Mouse (Mus musculus): ENCODE measurements at regions not wholly inside any gene's neighbourhood (a gene's known extent, or its start where the extent isn't known, plus 50 kb on each side); places are given as distances from the start of the nearest gene placed in this dataset.

DNA sequence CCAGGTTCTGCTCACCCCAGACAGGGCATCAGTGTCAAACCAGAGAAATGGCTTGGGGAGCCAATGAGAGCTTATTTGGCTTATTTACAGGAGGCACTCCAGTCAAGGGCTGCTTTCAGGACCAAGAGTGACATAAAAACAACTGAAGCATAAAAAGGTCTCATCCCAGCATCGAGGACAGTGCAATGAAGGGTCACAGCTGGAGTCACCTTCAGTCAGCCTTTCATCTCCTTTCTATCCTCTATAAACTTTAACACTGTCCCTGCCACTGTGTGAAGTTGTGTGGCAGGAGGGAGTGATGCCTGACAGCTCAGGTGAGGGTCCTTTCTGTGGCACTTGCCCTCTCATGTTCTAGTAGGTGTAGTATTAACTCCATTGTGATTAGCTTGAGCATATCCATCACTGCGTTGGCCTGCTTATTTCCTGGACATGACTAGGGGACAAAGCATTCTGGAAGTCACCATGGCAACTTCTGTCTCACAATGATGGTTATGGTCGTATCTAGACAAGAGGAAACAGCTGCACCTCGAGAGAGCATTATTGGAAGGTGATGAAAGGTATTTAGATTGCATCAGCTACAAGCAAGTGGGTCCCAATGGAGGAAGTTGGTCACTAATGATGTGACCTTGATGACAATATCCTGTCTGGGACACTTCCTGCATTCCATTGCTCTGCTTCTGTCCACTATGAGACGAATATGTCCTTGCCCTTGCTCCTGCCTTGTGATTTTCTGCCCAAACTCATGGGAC lies 87.8 kb upstream of the Enpp6 start:
- ATAC-seq (replicated peaks; ENCODE audit: extremely low read depth, insufficient read depth, low FRiP score), result peak; percentile 60
- H3K36me3 ChIP-seq (ENCODE audit: control insufficient read depth, insufficient read depth), result no peaks in the 10 kb centered on the region
- no peaks in the 10 kb centered on the region for H3K4me1 ChIP-seq (ENCODE audit: control insufficient read depth, insufficient read depth, low read length)
- H3K27ac ChIP-seq (ENCODE audit: low read length), result no peak overlapping the region
- H3K9ac ChIP-seq (ENCODE audit: low read length), result no peak overlapping the region
- WGBS, result 29% methylated on average over 5 of the region's 5 CpGs
- no peaks in the 10 kb centered on the region for H3K27me3 ChIP-seq (ENCODE audit: control insufficient read depth, insufficient read depth, low read length)
- no peaks in the 10 kb centered on the region for H3K9me3 ChIP-seq (replicated peaks; ENCODE audit: control insufficient read depth, low read length)
- no peak overlapping the region for H3K4me3 ChIP-seq (ENCODE audit: low read length)
- H3K4me2 ChIP-seq (ENCODE audit: low read depth, low read length), result no peak overlapping the region

DNA sequence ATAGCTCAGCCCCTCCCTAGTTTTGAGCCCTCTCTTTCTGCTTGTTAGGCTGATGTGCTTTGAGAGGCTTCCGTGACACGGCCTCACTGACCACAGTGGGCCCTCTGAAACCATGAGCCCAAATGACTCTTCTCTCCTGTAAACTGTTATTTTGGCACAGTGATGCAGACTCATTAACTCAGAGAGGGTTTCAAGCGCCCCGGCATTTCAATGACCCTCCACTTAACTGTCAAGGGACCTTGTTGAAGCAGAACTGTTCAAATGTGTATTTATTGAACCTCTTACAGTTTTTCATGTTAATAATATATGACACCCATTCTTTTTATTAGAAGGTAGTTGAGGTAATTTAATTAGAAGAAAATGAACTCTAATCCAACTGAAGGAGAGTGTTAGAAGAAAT lies 85.9 kb upstream of the Enpp6 start:
- ATAC-seq (replicated peaks; ENCODE audit: extremely low read depth, insufficient read depth, low FRiP score), result no peak
- H3K36me3 ChIP-seq (ENCODE audit: control insufficient read depth, insufficient read depth), result no peaks in the 10 kb centered on the region
- H3K4me2 ChIP-seq (ENCODE audit: low read depth, low read length), result no peak overlapping the region
- H3K27me3 ChIP-seq (ENCODE audit: control insufficient read depth, insufficient read depth, low read length), result no peaks in the 10 kb centered on the region
- H3K4me3 ChIP-seq (ENCODE audit: low read length), result no peak overlapping the region
- no peaks in the 10 kb centered on the region for H3K9me3 ChIP-seq (replicated peaks; ENCODE audit: control insufficient read depth, low read length)
- WGBS, result 89% methylated on average over 4 of the region's 4 CpGs
- H3K27ac ChIP-seq (ENCODE audit: low read length), result no peak overlapping the region
- no peaks in the 10 kb centered on the region for H3K4me1 ChIP-seq (ENCODE audit: control insufficient read depth, insufficient read depth, low read length)
- H3K9ac ChIP-seq (ENCODE audit: low read length), result no peak overlapping the region

GRCm38 (mm10) chr8:46904731-46905130 lies 82.0 kb upstream of the Enpp6 start:
- H3K9me3 ChIP-seq (replicated peaks; ENCODE audit: control insufficient read depth, low read length), result no peaks in the 10 kb centered on the region
- no peak overlapping the region for H3K9ac ChIP-seq (ENCODE audit: low read length)
- ATAC-seq (replicated peaks; ENCODE audit: extremely low read depth, insufficient read depth, low FRiP score), result no peak
- H3K27ac ChIP-seq (ENCODE audit: low read length), result no peak overlapping the region
- H3K27me3 ChIP-seq (ENCODE audit: control insufficient read depth, insufficient read depth, low read length), result no peaks in the 10 kb centered on the region
- H3K4me1 ChIP-seq (ENCODE audit: control insufficient read depth, insufficient read depth, low read length), result no peaks in the 10 kb centered on the region; the same call in 1 of the 2 replicates
- no peak overlapping the region for H3K4me2 ChIP-seq (ENCODE audit: low read depth, low read length)
- no peaks in the 10 kb centered on the region for H3K36me3 ChIP-seq (ENCODE audit: control insufficient read depth, insufficient read depth)
- 61% methylated on average over 3 of the region's 3 CpGs for WGBS
- H3K4me3 ChIP-seq (ENCODE audit: low read length), result no peak overlapping the region

DNA sequence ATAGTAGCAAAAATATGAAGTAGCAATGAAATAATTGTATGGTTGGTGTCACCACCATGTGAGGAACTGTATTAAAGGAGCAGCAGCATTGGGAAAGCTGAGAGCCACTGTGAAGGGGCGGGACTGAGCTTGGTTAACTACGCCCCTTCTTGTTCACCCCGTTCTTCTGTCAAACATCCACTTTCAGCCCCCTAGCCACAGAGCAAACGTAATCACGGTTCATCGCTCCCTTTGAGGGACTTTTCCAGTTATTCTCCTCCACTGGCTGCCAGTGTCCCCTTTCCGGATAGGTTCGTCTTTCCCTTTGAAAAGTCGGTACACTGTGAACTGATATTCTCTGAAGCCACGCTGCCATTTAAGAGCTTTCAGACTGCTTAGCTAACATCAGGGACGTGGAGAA lies 79.3 kb upstream of the Enpp6 start:
- H3K9ac ChIP-seq (ENCODE audit: low read length), result no peak overlapping the region
- no peaks in the 10 kb centered on the region for H3K36me3 ChIP-seq (ENCODE audit: control insufficient read depth, insufficient read depth)

DNA sequence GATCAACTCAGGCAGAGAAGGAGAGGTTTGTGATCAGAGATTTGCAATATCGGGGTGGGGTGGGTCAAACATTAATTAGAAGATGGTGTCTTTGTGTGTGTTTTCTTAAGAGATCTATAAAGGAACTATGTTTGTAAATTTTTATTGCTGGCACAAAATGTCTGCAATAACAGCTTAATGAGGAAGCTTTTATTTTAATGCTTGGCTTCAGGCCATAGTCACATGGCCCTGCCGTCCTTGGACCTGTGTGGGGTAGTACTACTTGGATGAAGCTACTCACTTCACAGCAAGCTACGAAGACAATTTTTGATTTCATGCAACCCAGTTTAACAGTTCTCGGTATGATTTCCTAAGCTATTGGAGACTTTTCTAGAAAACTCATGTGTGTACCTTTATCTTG lies 78.5 kb upstream of the Enpp6 start:
- ATAC-seq (replicated peaks; ENCODE audit: extremely low read depth, insufficient read depth, low FRiP score), result no peak
- Histone ChIP-seq H3K9ac (ENCODE audit: low read length) (no peak overlapping the region), H3K4me3 (ENCODE audit: low read length) (no peak overlapping the region), H3K4me1 (ENCODE audit: control insufficient read depth, insufficient read depth, low read length) (no peaks in the 10 kb centered on the region; the same call in 1 of the 2 replicates), H3K4me2 (ENCODE audit: low read depth, low read length) (no peak overlapping the region), H3K27me3 (ENCODE audit: control insufficient read depth, insufficient read depth, low read length) (no peaks in the 10 kb centered on the region), H3K27ac (ENCODE audit: low read length) (no peak overlapping the region), H3K36me3 (ENCODE audit: control insufficient read depth, insufficient read depth) (no peaks in the 10 kb centered on the region), H3K9me3 (replicated peaks; ENCODE audit: control insufficient read depth, low read length) (no peaks in the 10 kb centered on the region)
- 88% methylated on average over 4 of the region's 4 CpGs for WGBS

More for the DNA sequence above, 79.3 kb upstream of the Enpp6 start:
- Histone ChIP-seq H3K27me3 (ENCODE audit: control insufficient read depth, insufficient read depth, low read length) (no peaks in the 10 kb centered on the region), H3K9me3 (replicated peaks; ENCODE audit: control insufficient read depth, low read length) (no peaks in the 10 kb centered on the region), H3K4me2 (ENCODE audit: low read depth, low read length) (no peak overlapping the region; the same call in 1 of the 2 replicates), H3K4me3 (ENCODE audit: low read length) (no peak overlapping the region), H3K27ac (ENCODE audit: low read length) (no peak overlapping the region), H3K4me1 (ENCODE audit: control insufficient read depth, insufficient read depth, low read length) (no peaks in the 10 kb centered on the region; the same call in 1 of the 2 replicates)
- 71% methylated on average over 11 of the region's 11 CpGs for WGBS
- ATAC-seq (replicated peaks; ENCODE audit: extremely low read depth, insufficient read depth, low FRiP score), result no peak

DNA sequence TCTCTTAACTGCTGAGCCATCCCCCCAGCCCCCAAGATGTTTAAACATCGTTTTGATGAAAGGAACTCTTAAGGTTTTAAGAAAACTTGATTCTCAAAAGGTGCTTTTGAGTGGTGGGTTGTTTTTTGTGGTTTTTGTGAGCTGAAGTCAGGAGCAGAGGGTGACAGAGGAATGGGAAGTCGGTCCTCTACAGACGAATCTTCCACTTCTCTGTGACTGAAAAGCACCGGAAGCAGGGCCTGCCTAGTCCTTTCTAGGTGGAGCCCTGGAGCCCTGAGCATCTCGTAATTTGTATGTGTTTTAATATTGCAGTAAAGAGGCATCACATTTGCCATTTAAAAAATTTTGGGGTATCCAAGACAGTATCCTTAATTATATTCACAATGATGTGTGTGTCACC lies 72.7 kb upstream of the Enpp6 start:
- Histone ChIP-seq H3K4me2 (ENCODE audit: low read depth, low read length) (no peak overlapping the region), H3K9ac (ENCODE audit: low read length) (no peak overlapping the region), H3K36me3 (ENCODE audit: control insufficient read depth, insufficient read depth) (no peaks in the 10 kb centered on the region), H3K27ac (ENCODE audit: low read length) (no peak overlapping the region), H3K4me3 (ENCODE audit: low read length) (no peak overlapping the region), H3K27me3 (ENCODE audit: control insufficient read depth, insufficient read depth, low read length) (no peaks in the 10 kb centered on the region), H3K4me1 (ENCODE audit: control insufficient read depth, insufficient read depth, low read length) (no peaks in the 10 kb centered on the region), H3K9me3 (replicated peaks; ENCODE audit: control insufficient read depth, low read length) (no peaks in the 10 kb centered on the region)
- ATAC-seq (replicated peaks; ENCODE audit: extremely low read depth, insufficient read depth, low FRiP score), result no peak
- WGBS, result 26% methylated on average over 5 of the region's 5 CpGs

DNA sequence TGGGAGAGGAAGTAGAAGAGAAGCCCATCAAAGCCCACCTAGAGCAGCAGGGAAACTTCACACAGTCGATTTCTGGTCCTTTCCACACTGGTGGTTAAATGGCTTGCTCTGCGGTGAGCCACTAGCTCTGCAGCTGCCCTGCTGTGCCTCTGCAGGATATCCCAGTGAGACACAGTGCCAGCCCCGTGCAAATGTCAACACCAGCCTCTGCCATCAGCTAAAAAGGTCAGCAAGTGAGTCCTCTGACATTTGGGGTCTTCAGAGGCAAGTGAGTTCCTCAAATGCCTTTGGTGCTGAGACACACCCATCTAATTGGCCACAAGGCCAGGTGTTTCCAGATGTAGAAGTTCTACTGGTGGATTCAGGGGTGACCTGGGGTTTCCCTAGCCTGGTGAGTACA lies 66.6 kb upstream of the Enpp6 start:
- no peak overlapping the region for H3K9ac ChIP-seq (ENCODE audit: low read length)
- ATAC-seq (replicated peaks; ENCODE audit: extremely low read depth, insufficient read depth, low FRiP score), result no peak; the same call in 1 of the 2 replicates
- 0 out of 2 replicates have a peak, but pooled peaks cover under 1% of the 10 kb centered on the region for H3K4me1 ChIP-seq (ENCODE audit: control insufficient read depth, insufficient read depth, low read length)
- H3K36me3 ChIP-seq (ENCODE audit: control insufficient read depth, insufficient read depth), result no peaks in the 10 kb centered on the region
- H3K9me3 ChIP-seq (replicated peaks; ENCODE audit: control insufficient read depth, low read length), result no peaks in the 10 kb centered on the region
- no peak overlapping the region for H3K4me3 ChIP-seq (ENCODE audit: low read length)
- H3K27me3 ChIP-seq (ENCODE audit: control insufficient read depth, insufficient read depth, low read length), result no peaks in the 10 kb centered on the region
- 16% methylated on average over 3 of the region's 3 CpGs for WGBS
- no peak overlapping the region for H3K27ac ChIP-seq (ENCODE audit: low read length)
- no peak overlapping the region for H3K4me2 ChIP-seq (ENCODE audit: low read depth, low read length)

GRCm38 (mm10) chr8:46921075-46921474 lies 65.6 kb upstream of the Enpp6 start:
- no peak overlapping the region for H3K9ac ChIP-seq (ENCODE audit: low read length)
- H3K9me3 ChIP-seq (replicated peaks; ENCODE audit: control insufficient read depth, low read length), result no peaks in the 10 kb centered on the region
- peaks cover 3% of the 10 kb centered on the region; the same call in 1 of the 2 replicates for H3K4me1 ChIP-seq (ENCODE audit: control insufficient read depth, insufficient read depth, low read length)
- no peaks in the 10 kb centered on the region for H3K36me3 ChIP-seq (ENCODE audit: control insufficient read depth, insufficient read depth)
- H3K4me3 ChIP-seq (ENCODE audit: low read length), result no peak overlapping the region
- 84% methylated on average over 11 of the region's 11 CpGs for WGBS
- no peak overlapping the region for H3K27ac ChIP-seq (ENCODE audit: low read length)
- no peaks in the 10 kb centered on the region for H3K27me3 ChIP-seq (ENCODE audit: control insufficient read depth, insufficient read depth, low read length)
- no peak for ATAC-seq (replicated peaks; ENCODE audit: extremely low read depth, insufficient read depth, low FRiP score)
- H3K4me2 ChIP-seq (ENCODE audit: low read depth, low read length), result no peak overlapping the region

- no peak overlapping the region for H3K9ac ChIP-seq (ENCODE audit: low read length)
- no peaks in the 10 kb centered on the region for H3K36me3 ChIP-seq (ENCODE audit: control insufficient read depth, insufficient read depth)
- no peaks in the 10 kb centered on the region for H3K27me3 ChIP-seq (ENCODE audit: control insufficient read depth, insufficient read depth, low read length)
- H3K27ac ChIP-seq (ENCODE audit: low read length), result no peak overlapping the region
- H3K4me2 ChIP-seq (ENCODE audit: low read depth, low read length), result no peak overlapping the region
- peaks cover 3% of the 10 kb centered on the region; the same call in 1 of the 2 replicates for H3K4me1 ChIP-seq (ENCODE audit: control insufficient read depth, insufficient read depth, low read length)
- H3K4me3 ChIP-seq (ENCODE audit: low read length), result no peak overlapping the region
- no peaks in the 10 kb centered on the region for H3K9me3 ChIP-seq (replicated peaks; ENCODE audit: control insufficient read depth, low read length)
- WGBS, result 85% methylated on average over 7 of the region's 7 CpGs
- no peak for ATAC-seq (replicated peaks; ENCODE audit: extremely low read depth, insufficient read depth, low FRiP score)
Observed at GRCm38 (mm10) chr8:46921585-46921984, 65.1 kb upstream of the Enpp6 start.
